Mouse (Mus musculus) gastrocnemius, postnatal 4 days (tissue): ENCODE measurements at regions not wholly inside any gene's neighbourhood (a gene's known extent, or its start where the extent isn't known, plus 50 kb on each side); places are given as distances from the start of the nearest gene placed in this dataset.
A peak's percentile ranks its signal among the peaks of the same experiment; 100 is the strongest.

Experiments used
- DNase-seq, 2 experiments: peaks; one replicate each; pipeline ENCODE4 v3.0.0; 2021 to 2022; ENCODE audit warnings: low spot score in 2 of 2, mixed read lengths in 2 of 2

DNA sequence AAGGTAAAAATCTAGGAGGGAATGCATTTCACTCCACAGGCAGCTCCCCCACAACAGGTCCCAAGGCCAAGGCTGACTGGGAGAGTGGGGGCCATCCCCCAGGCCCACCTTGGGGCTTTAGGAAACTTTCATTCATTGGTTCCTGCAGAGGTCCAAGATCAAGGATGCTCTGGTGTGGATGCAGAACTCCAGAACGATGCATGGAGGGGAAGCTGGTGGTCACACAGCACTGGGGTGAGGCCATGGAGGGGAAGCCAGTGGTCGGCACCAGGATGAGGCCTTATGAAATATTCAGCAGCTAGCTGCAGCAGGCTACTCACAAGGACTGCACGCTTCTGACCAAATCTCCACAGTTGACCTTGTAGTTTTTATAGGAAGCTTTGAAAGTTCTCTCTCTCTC is 279.7 kb downstream of the Cdh26 start:
- no peak for DNase-seq

DNA sequence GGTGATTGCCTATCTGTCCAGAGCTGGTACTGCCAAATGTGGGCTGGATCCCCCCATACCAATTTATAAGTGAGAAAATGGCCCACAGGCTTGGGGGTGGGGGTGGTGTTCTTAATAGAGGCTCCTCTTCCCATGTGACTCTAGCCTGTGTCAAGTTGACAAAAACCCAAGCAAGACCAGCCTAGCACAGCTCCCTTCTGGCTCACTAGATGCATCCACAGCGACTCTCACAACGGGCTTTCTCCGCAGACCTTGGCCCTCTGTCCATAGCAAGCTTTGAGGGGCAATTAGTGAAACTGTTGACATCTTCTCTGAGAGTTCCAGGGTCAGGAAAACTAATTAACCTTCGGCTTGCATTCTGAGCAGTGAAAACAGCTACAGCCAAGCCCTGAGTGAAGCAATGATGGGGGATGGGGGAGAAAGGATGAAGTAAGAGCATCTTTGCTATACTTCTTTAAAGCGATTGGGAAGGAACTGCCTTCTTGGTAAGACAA is 281.3 kb downstream of the Cdh26 start:
- DNase-seq = no peak

DNA sequence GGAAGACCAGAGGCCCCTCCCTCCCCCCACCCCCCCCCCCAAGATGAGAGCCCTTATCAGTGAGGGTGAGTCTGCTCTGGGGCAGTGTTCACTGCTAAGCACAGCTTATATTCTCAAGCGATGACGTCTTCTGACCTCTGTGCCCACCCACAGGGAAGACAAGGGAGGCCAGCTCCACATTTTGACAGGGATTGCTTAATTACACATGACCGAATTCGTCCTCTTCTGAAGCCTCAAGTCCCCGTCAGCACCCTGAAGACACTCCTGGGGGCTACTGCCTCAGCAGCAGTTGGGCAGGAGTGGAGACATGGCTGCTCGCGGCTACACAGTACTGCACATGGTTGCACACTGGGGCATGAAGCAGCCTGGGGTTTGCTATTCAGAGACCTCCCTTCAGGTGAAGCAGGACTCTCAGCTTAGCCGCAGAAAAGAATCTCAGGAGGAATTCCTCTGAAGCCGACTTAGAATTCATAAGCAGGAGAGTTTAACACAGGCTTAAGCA is 282.1 kb downstream of the Cdh26 start:
- DNase-seq = no peak

DNA sequence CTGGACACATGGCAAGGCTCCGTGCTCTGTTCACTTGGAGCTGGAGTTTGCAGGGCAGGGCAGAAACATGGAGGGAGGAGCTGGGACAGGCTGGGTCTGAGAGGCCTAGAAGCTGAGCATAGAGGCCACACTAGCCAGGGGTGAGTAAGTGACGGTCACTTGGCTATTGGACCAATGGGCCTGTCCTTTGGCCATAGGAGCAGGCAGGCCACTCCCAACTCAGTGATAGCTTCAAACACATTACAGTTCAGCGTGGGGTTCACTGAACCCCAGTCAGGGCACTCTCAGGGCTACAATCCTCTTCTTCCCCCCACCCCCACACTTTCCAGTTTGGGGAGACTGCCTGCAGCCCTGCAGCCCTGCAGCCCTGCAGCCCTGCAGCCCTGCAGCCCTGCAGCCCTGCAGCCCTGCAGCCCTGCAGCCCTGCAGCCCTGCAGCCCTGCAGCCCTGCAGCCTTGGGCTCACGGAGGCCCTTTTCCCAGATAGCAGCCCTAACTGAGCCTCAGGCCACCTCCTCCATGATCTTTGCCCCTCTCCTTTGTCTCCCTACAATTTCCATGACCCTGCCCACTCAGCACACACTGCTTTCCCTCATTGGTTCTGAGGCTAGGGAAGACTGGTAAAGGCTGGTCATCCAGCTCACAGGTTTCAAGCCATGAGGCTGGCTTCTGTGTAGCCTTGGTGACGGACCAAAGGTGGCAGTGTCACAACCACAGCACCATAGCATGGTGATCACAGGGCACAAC is 285.3 kb downstream of the Cdh26 start:
- DNase-seq = no peak

DNA sequence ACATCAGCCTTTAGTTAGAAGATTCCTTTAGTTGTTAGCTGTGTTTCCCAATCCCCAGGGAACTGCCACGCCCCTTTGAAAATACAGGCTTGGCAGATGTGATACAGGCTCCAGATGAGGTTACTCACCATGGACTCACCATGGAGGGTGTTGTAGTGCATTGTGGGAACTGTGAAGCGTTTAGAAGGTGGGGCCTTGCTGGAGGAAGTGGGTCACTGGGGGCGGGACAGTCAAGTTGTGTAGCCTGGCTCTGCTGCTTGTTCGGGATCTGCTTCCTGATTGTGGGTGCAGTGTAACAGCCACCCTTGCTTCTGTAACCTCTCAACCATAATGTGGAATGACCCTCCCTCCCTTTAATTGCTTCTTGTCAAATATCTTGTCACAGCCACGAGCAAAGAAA is 287.7 kb downstream of the Cdh26 start:
- no peak for DNase-seq

DNA sequence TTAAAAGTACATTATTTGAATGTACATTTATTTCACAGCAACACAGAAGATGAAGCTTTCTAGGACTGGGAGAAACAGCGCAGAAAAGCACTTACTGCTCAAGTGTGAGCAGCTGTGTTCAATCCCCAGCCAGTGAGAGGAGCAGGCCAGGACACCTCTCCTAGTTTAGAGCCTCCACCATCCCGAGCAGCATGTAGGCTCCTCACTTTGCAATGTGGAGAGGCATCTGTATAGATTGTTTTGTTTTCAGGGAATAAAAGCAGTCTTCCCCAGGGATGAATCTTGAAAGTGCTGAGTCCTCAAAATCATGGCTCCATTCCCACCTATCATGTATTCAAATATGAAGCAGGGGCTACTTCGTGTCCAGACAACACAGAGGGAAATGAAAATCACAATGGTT is 293.1 kb downstream of the Cdh26 start:
- no peak for DNase-seq

DNA sequence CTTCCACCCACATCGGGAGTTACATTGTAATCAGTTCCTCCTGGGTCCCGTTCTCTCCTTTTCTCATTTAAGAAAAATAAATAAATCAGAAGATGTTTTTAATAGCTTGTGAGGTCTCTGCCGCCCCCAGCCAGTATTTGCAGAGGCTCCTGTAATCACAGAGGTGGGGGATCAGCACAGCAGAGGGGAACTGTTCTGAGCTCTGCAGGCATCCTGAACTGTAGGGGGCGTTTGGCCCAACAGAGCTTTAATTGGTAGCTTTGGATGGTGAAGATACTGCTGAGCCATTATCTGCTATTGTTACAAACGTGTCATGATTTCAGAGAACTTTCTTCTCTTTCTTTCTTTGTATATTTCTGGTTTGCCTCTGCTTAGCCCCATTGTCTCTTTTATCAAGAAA is 293.9 kb downstream of the Cdh26 start:
- no peak for DNase-seq

DNA sequence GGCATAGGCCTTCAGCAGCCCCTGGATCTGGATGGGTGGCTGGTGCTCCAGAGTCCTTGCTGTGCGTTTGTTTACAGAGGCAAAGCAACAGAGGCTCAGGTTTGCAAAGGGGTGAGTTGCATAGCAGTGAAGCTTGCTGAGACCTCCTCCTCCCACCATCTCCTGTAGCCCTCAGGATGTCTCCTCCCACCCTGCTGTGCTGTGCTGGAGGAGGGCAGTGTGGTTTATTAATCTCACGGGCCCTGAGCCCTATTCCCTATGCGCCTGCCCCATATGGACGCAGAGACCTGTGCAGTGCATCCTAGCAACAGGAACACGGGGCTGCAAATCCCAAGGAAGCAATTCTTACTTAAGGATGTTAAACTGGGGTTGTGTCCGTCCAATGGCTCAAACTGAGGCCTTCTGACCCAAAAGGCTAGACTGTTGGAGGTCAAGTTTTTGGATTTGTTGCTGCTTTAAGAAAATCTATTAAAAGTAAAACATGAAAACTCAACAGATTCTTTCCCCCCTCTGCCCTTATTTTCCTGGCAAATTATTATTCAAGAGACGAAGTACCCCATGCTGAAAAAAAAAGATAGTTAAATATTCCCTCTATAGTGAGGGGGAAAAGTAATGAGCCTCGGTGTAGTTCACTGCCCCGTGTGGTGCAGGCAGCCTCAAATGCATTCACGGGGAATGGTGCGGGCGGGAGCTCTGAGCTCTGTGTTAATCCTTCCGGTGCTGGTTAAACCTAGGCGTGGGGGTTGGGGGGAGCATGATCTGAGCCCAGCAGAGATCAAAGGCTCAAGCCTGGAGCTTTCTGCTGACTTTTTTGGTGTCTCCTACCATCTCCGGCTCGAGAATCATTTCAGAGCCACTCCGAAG is 297.8 kb downstream of the Cdh26 start:
- DNase-seq = no peak

DNA sequence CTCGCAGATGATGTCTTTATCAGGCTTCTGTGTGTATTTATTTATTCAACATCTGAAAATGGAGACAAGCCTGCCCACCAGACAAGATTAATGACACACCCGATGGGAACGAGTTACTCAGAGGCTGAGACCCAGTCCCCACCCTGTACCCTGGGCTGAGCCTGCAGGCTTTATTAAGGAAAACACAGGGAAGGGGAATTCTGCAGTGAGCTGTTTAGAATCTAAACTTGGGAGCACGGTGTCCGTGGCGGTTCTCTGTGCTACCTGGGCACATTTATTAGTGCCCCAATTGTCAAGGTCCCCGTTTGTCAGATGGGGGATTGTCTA is 298.4 kb downstream of the Cdh26 start:
- no peak for DNase-seq

DNA sequence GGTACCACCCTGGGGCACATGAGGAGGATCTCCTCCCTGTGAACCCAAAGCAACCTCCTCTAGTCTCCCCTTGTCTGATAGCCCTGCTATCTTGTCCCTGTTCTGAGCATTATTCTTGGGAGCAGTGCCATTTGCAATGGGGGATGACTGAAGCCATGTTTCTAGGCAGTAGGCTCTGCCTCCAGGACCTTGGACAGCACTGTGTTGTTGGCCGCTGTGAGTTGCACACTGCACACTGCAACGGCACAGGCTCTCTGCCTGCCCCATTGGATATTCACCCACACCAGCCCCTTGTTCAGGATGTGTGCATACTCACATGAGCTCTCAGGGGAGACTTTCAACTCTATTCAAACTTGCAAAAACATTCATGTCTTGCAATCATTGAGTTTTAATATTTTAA is 304.8 kb downstream of the Cdh26 start:
- peak in 1 of 2 experiments; percentile 25 for DNase-seq

DNA sequence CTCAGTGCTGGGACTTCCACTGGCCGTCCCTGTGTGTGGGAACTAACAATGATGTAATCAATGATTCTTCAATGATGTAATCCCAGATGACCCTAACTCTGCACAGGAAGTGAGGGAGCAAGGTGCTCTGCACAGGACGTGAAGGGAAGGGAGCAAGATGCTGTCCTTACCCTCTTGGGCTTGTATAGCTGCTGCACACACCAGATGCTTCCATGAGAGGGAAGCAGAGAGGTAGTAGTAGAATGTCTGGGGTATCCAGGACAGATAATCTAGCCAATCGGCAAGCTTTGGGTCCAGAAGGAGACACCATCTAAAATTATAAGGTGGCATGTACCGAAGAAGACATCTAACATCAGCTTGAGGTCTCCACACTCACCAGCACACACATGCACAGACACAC is 314.3 kb downstream of the Cdh26 start:
- DNase-seq = no peak

DNA sequence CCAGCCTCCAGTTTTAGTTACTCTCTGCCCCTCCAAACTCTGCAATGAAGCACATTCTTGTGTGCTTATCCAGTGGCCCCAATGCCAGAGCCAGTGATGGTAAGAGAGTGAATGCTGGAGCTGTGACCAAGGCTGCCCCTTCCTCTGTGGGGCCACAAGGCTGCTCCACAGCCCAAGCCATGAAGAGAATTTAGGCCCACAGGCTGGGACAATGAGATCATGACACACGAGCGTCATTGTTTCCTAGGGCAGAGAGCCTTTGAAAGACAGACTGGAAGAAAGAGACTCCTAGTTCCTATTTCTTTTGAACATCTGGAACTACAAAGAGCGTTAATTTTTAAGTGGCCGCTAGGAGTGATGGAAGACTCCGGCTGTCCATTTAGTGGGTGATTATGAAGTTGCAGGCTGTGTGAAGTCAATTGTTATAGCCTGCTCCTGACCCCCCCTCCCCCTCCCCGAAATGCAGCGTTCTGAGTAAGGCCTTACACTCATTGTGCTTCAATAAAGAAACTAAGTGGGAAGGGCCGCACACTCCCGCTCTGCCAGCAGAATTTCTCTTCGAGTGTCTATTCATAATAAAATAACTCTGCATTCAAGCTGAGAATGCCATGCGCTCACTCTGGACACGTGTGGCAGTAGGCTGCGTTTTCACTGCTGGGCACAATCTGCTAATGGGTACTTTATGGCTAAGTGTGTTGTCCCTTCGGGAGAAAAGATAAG is 315.1 kb downstream of the Cdh26 start:
- no peak for DNase-seq

DNA sequence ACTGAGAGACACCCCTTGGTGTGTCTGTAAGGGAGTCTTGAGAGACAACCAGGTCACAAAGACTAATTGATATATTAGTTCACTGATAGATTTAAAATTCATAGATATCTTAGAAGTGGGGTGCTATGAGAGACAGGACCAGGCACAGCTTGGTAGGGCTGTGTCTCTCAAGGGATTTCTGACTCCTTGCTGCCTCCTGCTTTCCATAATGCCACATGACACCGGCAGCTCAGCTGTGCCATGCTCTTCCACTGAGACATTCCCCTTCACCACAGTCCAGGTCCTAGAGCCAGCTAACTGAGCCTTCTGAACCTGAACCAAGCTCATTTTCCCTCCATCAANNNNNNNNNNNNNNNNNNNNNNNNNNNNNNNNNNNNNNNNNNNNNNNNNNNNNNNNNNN is 320.9 kb downstream of the Cdh26 start:
- no peak for DNase-seq

DNA sequence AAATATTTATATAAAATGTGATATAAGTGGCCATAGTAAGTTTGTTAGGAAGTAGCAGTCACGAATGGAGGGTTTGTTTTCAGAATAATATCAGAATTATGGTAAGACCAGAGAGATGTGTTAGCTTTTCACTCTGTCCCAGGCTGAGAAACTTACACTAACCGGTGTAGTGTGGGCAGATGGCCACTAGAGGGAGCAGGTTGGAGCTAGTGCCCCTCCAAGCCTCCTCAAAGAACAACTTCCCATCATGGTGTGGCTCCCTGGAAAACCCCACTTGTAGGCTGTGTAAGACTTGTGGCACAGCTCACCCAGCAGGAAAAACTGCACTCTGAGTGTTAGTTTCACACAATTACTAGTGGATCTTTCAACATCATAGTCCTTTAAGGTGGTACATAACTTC is 328.0 kb downstream of the Cdh26 start:
- peak; percentile 43 to 64 for DNase-seq

DNA sequence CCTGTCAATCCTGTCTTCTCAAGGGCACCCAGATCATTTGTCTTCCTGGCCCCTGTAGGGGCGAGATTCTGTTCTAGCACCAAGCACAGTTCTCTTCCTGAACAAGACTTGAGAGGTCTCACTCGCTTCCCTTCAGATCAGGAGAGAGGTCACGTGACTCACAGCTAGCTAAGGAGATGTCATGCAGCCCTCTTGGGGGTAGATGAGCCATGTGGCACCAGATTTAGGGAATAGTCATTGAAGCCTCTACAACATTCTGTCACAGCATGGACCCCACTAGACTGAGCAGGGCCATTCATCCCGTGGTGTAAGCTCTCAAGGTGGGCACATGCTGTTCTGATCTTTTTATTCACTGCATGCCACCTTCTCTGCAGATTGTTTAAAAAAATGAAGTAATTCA is 338.2 kb downstream of the Cdh26 start:
- DNase-seq = no peak

DNA sequence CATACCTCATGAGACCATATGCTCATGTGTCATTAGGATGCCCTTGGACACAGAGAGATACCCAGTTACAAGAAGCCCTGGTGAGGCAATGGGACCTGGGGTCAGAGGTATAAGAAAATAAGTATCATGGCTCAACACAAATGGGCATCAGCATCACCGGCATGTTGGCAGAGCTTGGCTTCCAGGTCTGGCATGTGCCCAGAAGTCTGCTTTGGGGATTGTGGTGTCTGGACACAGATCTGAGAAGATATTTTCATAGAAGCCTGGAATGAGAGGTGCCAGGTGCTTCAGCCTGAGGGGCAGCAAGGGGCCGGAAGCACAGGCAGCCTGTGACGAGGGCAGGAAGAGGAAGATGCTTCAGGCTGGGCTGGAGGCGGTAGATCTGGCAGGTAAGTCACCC is 338.7 kb downstream of the Cdh26 start:
- no peak for DNase-seq

DNA sequence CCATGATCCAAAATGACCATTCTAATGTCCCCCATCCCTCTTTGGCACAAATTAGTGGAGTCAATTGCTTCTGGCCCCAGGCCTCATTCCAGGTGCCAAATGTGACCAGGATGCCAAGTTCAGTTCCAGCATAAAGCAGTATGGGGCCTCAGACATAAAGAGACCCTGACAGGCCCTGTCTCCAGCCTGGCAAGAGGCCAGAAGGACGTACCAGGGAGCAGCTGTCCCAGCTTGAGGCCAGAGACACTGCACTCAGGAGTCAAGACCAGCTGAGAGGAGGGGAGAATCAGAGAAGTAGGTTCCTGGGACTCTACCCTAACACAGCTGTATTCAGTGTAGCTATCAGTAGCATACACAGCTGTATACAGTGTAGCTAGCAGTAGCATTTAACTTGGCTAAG is 341.1 kb downstream of the Cdh26 start:
- DNase-seq = no peak

DNA sequence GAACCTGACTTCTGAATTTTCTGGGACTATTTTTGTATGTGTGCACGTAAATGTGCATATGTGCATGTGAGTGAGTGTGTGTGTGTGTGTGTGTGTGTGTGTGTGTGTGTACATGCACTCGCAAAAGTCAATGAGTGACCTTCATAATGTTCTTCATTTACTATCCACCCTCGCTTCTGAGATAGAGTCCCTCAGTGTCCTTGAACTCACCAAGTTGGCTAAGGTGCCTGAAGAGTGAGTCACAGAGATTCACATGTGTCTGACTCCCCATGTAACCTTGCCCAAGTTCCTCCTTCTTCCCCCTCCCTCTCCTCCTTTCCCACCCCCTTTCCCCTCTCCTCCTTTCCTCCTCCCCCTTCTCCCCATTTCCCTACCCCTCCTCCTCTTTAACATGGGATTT is 341.6 kb downstream of the Cdh26 start:
- DNase-seq = no peak

DNA sequence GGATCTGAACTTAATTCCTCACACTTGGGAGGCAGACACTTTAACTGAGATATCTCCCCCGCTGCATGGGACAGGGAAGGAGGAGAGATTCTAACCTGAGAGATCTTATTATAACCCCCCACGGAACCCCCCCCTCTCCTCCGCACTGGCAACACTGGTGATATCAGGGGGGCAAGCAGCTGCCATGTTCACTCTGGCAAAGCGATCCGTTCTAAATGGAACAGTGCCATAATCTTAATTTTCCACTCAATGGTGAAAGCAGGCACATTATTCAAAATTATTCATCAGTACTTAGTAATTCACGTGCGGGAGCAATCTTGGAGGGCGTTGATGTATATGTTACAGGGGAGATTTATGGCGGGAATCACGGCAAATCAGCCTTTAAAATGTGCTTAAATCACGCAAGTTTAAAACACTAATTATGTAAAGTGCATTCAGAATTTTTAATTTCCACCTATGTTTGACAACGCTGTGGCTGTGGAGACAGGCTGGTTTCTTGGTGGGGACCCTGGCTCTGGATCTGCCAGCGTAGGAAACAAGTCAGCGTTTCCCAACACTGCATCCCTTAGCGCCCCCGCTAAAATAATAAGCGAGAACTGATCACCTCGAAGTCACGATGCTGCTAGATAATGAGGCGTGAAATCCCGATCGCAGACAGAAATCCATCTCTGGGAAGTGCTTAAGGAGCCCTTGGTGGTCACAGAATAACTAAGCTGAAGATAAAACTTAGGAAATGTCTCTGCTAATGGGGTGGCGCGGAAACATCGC is 354.7 kb downstream of the Cdh26 start:
- DNase-seq = no peak

DNA sequence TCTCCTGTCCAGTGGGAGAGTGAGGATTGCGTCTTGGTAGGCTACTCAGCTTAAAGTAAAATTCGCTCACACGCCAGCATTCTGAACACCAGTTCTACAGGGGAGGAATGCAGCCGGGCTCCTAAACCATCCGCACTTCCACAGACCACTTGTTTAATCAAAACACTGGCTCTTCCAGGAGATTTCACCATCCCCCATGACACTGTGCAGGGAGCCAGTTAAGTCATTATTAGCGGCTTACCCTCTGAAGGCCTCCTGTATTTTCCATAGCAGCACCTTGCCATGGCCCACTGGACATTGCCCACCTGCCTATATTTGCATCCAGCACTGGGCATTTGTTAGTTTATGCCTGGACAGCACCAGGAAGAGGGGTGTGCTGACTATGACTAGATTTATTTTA is 355.5 kb downstream of the Cdh26 start:
- no peak for DNase-seq

DNA sequence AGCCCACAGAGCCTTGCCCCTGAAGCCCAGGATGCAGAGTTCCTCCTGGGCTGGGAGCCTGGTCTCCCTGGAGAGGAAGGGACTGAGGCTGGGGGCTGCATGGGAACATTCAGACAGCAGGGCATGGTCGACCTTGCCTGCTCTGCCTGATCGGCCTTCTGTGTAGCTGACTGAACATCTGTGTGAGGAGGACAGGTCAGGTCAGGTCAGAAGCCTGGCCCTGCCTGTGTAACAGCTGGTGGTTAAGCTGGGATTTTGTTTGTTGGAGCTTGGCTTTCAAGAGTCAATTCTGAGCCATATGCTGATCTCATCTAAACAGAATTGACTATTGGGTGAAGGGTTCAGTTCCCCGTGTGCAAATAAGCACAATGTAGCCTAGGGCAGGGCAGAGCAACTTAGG is 365.5 kb downstream of the Cdh26 start:
- no peak for DNase-seq
